Mouse (Mus musculus): ENCODE data around the gene AC129217.1.
"Not testable (repeated sequence)": the region's sequence is repeated elsewhere in the genome, so short reads cannot be mapped to it uniquely, and the experiment has no call there.

The AC129217.1 gene

DNA sequence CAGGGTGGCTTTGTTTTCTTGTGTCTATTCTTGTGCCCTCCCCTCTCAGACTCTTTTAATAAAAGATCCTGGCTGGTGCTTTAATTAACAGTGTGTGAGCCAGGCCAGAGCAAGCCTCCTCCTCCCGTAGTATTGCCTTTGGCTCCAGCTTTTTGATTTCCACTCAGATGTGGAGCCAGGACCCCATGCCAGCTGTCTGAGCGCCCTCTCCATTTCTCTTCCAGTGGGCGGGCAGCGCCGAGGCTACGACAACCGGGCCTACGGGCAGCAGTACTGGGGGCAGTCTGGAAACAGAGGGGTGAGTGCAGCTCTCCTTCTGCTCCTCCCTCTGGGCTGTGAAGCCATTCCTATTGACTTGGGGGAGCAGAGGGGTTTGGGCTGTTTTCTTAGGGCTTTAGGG, 1.1 kb downstream of the AC129217.1 start:
- DNase-seq (ENCODE audit: low spot score in 2 of 2): no peak

DNA sequence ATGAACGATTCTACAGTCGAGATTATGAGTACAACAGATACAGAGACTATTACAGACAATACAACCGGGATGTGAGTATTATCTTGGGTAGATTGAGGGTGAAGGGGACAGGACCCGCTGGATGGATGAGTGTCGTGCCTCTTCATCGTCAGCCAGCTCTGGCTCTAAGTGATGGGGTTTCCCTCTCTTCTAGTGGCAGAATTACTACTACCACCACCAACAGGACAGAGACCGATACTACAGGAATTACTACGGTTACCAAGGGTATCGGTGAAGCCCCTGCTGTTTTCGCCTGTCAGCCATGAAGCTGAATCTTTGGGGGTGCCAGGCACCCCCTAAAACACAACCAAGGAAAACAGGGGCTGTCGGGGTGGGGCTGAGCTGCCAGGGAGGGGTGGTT, 1.7 kb downstream of the AC129217.1 start:
- no peak for DNase-seq (ENCODE audit: low spot score in 2 of 2)

DNA sequence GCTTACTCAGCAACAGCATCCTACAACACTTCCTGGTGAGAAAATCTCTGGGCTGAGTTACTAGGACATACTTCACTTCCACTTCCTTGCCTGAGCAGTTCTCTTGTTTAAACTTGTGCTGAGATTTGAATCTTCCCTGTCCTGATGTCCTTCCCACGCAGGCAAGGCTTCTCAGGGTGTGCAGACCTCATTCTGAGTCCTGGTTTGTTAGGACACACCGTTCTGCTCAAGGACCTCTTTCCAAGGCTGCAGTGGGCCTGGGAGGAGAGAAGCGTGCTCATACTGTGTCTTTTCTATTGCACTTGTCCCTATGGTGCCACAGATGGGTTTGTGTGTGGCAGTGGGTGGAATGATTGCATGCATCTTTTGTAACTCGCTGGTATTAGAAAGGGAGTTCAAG, 3.4 kb downstream of the AC129217.1 start:
- no peak for DNase-seq (ENCODE audit: low spot score in 2 of 2)

DNA sequence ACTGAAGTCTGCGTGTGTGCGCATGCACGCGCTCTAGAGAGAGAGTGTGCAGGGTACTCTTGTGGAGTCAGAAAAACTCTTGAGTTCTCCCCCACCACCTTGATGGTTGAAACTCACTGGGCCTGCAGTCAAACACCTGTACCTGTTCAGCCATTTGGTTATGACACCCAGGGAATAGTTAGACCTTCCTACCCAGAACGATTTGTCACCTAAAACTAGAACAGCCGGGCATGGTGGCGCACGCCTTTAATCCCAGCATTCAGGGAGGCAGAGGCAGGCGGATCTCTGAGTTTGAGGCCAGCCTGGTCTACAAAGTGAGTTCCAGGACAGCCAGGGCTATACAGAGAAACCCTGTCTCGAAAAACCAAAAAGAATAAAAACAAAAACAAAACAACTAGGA, 6.8 kb downstream of the AC129217.1 start:
- not testable (repeated sequence) for DNase-seq (ENCODE audit: low spot score in 2 of 2)

DNA sequence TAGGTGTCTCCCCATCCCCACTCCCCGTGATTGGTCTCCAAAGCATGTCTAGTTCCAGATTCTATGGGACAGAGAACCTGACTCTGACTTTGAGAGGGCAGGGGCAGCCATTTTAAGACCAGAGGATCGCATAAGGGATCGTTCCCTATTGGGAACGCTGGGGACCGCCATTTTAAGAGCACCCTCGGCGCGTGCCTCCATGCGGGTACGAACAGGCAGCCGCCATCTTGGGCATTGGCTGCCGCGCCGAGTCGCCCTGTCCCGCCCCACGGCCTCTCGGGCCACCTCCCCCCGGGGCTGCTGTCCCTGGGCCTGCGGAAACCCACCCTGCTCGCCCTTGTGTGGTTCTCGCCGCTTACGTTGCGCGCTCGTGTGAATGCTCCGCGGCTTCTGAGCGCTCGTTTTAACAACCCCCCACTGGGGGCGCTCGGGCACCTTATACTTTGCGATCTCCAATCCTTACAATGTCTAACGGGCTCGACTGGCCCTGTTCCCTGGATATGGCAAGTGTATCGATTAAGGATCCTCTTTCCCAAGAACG, 7.7 kb downstream of the AC129217.1 start, which contains the start of gene Bscl2:
TSS of gene Bscl2 (plus strand) at position 217 of the 541 bp plus-strand sequence.
- peak; percentile 68 to 77 for DNase-seq (ENCODE audit: low spot score in 2 of 2)

DNA sequence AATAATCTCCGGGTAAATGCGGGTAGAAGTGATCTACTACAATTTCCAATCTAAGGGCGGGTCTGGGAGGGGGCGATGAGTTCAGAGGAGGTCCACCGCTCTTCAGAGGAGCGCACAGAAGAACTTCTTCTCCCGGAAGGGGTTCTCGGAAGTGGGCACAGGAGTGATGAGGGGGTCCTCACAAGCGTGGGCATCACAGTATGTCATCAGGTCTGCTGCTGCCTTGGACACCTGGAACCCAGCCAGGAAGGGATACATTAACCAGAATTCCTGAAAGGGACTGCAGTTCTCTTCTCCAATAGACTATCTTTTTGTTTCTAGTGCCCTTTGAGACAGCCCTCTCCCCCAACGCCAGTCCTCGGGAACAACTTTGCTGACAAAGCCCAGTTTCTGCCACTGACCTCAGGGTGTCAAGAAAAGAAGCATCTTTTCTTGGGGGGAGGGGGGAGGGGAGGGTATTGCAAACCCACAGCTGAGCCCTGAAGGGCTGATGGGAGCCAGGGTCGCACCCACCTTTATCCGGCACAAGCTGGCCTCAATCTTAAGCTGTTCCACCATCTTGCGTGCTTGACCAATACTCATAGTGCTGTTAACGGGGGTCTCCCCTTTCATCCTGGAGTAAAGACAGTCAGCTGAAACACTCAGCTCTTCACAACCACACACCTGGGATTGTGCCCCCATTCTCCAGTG, 8.6 kb downstream of the AC129217.1 start:
- DNase-seq (ENCODE audit: low spot score in 2 of 2): no peak

DNA sequence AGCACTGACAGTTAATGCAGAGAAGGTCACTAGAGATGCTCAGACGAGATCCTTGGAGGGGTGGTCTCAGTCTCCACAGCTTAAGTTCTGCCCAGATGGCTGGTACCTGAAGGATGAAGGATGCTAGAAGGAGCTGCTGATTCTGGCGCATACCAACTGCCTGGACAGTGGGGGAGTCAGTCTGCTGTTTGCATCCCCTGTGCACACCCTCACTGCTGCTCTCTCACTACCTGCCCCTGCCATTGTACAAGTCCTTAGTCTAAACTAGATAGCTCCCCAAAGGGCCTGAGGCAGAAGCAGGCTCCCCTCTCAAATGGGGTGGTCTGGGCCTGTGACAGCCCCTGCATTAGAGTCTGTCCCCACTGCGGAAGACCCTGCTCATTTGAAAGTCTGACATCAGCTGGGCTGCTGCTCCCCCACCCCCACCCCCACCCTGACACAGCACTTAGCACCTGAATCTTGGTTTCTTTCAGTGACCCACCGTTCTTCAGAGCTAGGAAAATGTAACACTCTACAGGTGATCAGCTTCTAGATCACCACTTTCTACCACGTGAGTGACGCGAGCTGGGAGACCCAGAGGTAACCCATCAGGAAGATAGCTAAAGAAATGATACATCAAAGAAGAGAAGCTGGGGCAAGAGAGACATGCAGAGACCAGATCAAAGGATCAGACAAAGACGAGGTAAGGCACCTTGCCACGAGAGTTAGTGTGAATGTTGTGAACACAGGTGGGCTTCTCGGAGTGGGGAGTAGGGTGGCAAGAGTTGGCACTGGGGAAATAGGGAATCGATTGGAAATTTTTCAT, 9.7 kb downstream of the AC129217.1 start, which contains the start of gene Gng3:
TSS of gene Gng3 (minus strand) at position 92 of the 805 bp plus-strand sequence.
- no peak for DNase-seq (ENCODE audit: low spot score in 2 of 2)

DNA sequence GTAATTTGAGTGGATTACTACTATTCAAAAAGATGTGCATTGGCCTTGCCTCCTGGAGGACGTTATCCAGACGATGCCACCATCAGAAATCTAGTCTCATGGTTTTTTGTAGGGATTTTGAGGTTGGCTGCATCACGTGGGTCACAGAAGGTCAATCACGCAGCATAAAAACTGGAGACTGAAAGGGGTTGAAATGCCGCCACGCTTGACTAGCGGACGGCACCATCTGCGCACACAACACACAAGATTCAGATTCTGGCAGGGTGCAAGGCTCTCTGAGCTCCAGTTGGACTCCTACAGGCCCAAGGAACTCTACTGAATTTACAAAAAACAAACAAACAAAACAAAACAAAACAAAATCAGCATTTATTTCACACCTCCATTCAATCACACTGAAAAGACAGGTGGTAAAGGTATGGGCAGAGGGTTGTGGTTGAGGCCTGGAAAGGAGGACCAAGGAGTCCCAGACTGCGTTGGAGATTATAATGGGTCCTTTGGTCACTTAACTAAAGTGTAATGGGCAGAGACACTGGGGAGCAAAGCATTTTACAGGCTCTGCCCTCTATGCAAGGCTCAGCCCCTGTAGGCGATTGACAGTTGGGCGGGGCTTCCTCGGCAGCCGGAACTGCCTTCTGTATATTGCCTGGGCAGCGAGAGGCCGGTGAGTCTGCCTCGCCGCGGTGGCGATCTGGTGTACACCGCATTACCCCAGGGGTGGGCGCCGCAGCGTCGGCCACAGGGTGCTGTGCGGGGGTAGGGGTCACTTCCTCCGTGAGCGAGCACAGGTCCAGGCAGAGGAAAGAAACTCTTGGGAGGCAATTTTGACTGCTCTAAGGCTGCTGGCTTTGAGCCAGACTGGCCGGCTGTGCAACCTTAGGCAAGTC, 10.6 kb downstream of the AC129217.1 start:
- DNase-seq (ENCODE audit: low spot score in 2 of 2): peak; percentile 58 to 70

DNA sequence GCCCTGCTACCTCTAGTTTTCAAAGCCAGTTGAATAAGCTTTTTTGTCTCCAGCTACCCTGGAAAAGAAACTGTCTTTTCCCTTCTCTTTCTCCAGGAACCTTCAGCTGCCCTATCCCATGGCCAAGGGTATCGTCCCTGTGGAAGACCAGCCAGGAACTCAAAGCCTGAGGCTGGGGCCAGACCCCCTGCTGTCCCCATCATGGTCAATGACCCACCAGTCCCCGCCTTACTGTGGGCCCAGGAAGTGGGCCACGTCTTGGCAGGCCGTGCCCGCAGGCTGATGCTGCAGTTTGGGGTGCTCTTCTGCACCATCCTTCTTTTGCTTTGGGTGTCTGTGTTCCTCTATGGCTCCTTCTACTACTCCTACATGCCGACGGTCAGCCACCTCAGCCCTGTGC, 11.4 kb downstream of the AC129217.1 start:
- DNase-seq (ENCODE audit: low spot score in 2 of 2): no peak

DNA sequence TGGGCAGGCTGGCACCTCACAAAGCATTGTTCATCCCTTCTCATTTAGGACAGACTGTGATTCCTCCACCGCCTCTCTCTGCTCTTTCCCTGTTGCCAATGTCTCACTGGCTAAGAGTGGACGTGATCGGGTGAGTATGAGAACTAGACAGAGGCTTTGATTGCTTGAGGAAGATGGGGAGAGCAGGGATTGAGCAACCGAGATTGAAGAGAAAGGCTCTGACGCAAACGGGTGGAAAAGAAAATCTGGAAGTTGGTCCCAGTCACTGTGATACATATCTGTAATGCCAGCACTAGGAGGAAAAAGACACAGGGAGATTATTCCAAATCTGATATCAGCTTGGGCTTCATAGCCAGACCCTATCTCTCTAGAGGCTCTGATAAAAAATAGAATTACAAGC, 13.4 kb downstream of the AC129217.1 start:
- no peak for DNase-seq (ENCODE audit: low spot score in 2 of 2)

DNA sequence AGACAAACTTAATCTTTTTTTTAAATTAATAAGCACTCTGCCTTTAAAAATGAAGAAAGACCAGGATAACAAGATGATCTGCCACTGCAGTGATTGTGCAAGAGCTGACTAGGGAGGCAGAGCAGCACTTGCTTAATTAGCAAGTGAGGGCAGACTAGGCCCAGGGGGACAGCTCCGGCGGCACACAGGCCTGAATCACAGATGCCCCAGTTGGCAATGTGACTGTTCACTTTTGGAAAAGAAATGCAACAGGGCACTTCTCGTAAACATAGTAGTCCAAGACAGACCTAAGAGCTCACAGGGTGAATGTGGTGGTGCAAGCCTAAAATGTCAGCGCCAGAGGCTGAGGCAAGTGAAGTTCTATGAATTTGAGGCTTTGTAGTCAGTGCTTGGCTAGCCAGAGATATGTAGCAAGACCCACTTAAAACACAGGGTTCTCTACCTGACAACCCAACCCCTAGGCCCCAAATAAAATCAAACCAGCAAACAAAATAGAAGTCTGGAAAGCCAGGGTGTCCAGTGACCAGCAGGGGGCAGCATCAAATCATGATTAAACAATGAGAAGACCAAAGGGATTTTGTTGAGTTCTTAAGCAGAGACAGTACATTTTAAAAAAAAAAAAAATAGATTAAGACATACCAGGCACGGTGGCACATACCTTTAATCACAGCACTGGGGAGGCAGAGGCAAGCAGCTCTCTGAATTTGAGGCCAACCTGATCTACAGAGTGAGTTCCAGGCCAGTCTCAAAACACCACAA, 15.0 kb downstream of the AC129217.1 start:
- peak; percentile 51 to 75 for DNase-seq (ENCODE audit: low spot score in 2 of 2)

DNA sequence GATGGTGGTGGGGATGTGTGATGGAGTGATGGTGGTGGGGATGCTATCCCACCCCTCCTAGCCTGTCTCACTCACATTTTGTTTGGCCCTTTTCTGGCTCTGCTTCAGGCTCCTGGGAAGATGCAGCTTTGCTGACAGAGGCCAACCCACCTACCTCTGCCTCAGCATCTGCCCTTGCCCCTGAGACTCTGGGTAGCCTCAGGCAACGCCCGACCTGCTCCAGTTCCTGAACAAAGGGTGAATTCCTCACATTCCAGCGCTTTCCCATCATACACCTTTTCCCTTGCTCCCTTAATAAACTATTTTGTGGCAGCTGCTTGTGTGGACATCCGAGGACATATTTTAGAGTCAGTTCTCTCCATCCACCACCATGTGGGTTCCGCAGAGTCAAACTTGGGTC, 18.8 kb downstream of the AC129217.1 start:
- no peak for DNase-seq (ENCODE audit: low spot score in 2 of 2)

DNA sequence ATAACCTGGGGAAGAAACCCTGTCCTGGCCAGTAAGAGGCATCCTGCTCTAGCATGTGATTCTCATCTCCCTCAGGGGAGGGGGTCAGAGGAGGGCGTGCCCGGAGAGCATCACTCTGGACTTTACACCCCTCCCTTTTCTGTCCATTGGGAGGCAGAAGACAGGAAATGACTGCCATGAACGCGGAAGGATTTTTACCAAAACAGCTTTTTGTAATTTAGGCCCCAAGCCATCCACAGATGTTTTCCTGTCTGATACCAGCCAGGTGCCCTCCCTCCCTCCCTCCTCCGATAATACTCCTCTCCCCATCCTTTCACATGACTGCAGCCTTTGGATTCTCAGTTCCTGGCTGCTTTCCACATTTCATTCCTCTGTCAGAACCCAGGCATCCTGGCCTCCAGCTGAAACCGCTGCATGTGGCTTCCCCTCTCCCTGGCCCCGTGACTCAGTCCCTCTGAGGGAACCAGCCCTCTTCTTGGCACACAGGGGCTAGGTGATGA, 20.9 kb downstream of the AC129217.1 start, which contains the start of gene Lrrn4cl:
TSS of gene Lrrn4cl (plus strand) at position 367 of the 500 bp plus-strand sequence.
- no peak for DNase-seq (ENCODE audit: low spot score in 2 of 2)

DNA sequence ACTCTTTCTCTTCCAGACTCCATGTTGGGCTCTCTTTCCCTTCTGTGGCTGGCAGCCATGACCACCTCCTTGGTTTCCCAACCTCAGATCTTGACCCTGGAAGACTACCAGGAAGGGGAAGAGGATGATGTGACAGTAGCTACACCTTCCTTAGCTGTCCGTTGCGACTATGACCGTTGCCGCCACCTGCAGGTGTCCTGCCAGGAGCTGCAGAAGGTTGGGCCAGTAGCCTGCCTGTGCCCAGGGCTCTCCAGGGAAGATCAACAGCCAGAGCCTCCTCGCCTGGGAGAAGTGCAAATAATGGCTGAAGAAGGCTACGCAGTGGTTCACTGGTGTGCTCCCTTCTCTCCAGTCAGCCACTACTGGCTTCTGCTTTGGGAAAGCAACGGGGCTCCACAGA, 22.1 kb downstream of the AC129217.1 start:
- DNase-seq (ENCODE audit: low spot score in 2 of 2): no peak

DNA sequence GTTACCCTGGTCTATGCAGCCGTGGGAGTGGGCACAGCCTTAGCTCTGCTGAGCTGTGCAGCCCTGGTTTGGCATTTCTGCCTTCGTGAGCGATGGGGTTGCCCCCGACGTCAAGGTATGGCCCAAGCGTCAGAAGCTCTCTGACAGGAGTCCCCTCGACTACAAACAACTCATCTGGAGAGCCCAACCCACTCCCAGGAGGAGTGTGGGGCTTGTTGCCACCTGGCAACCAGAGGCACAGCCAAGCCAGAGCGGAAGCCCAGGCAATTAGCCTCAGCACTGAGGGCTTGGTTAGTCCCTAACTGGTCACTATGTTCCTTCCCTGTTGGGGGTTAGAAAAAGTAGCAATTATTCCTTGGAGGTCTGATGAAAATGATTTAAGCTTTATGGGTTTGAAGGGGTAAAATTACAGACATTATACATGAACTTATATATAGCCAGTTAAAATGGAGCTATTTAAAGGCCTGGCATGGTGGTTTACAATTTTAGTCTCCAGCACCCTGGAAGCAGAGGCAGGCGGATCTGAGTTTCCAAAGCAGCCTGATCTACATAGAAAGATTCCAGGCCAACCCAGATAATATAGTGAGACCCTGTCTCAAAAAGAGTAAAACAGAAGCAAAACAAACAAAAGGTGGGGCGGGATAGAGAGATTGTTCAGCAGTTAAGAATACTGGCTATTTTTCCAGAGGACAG, 22.8 kb downstream of the AC129217.1 start:
- DNase-seq (ENCODE audit: low spot score in 2 of 2): no peak

DNA sequence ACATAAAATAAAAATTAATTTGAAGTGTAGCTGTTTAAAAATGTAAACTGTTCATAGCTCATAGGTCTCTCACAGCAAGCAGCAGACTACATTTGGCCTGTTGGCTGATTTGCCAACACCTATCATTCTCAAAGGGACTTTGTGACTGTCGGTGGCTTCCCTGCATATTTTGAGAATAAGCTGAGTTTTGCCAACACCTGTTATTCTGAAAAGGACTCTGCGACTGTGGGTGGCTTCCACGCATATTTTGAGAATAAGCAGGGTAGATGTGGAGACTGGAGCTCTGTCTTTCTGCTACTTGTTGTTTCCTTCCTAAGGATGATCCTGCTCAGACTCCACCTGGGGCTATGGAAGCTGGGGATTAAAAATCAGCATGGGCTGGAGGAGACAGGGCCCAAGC, 23.5 kb downstream of the AC129217.1 start:
- DNase-seq (ENCODE audit: low spot score in 2 of 2): no peak

DNA sequence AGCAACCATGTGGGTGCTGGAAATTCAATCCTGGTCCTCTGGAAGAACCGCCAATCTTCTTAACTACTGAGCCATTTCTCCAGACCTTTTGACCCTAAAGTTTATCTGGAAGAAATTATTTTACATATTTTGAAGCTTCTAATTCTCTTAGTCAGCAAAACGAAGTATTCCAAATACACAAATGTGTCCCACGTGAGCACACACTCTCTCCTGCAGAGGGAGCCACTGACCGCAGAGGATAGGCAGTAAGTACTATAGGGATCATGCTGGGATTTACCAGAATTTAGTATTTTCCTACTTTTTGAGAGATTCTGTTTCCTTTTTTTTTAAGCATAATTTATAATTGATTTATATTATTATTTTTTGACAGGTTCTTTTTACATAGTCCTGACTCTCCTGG, 28.1 kb downstream of the AC129217.1 start:
- peak in 1 of 2 experiments; percentile 30 for DNase-seq (ENCODE audit: low spot score in 2 of 2)

DNA sequence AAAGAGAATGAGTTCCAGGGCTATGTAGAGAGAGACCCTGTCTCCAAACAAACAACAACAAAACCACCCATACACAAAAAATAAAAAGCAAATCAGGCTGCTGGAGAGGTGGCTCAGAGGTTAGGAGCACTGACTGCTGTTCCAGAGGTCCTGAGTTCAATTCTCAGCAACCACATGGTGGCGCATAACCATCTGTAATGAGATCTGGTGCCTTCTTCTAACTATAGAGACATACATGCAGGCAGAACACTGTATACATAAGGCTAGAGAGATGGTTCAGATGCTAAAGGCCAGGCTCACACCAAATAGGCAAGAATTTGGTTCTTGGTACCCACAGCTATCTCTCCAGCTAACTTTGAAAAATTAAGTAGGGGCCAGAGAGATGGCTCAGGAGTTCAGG, 29.4 kb downstream of the AC129217.1 start:
- DNase-seq (ENCODE audit: low spot score in 2 of 2): peak in 1 of 2 experiments; percentile 33

DNA sequence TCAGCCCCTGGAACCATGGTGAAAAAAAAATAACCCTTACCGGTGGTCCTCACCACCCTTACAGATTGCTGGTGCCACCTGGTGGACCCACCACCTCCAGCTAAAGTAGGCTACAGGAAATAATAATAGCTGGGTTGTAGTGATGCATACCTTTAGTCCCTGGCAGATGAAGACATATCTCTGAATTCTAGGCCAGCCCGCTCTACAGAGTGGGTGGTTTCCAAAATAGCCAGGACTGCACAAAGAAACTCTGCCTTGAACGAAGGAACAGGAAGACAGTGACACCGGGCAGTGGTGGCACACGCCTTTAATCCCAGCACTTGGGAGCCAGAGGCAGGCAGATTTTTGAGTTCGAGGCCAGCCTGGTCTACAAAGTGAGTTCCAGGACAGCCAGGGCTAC, 34.7 kb downstream of the AC129217.1 start:
- DNase-seq (ENCODE audit: low spot score in 2 of 2): no peak

DNA sequence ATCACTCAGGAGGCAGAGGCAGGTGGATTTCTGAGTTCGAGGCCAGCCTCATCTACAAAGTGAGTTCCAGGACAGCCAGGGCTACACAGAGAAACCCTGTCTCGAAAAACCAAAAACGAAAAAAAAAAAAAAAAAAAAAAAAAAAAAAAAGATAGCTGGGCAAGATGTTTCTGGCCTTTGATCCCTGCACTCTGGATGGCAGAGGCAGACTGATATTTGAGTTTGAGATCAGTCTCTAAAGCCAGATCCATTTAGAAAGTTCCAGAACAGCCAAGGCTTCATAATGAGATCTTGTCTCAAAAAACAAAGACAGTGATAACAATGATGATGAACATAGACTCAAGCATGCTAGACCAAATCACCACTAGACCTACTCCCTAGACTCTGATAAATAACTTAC, 40.8 kb downstream of the AC129217.1 start:
- DNase-seq (ENCODE audit: low spot score in 2 of 2): not testable (repeated sequence)
